Mouse (Mus musculus) 3134 (cell line): Measurements from ENCODE around the gene Pdzd4.
A peak's percentile ranks its signal among the peaks of the same experiment; 100 is the strongest.

Source experiments
- DNase-seq: peaks from one replicate; pipeline ENCODE4 v3.0.0-alpha.2; 2011; ENCODE audit warnings: low spot score; ENCODE audit not compliant: insufficient read length; ENCODE audit errors: extremely low read depth

Gene Pdzd4

DNA sequence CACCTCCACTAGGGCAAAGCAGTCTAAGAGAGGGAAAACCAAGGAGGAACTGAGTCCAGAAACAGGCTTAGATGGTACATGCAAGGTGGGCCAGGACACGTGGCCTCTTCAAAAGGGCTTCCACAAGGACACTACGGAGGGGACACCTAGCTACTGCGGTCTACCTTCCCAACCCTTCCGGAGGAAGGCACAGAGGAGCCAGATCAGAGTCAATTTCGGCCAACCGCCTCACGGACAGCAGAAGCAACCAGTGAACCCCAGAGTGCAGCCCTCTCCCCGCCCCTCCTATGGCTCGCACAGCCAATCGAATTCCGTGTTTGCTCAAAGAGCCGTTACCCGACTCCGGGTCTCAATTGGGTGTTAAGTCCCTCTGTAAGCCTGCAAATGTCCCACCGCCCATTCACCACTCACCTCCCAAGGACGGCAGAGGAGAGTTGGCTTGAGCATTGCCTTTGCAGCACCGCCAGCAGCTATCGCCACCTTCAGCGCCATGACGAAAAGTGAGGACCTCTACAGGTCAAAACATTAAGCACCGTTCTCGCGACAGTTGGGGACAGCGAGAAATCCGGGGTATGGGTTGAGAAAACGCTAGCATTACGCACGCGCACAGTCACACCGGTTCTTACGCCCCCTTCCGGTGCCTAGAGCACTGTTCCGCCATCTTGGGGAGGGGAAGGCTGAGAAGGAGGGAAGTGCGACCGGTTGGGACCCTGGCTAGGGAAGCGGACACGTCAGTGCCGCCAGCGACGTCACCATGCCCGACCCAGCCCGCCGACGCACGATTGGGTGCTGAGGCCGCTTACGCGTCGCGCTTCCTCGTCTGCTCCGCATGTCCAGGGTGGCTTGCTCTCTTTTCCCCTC lies 38.2 kb downstream of the Pdzd4 start, which contains the start of the genes Idh3g and Ssr4:
Gene Idh3g, minus strand, starts transcription at position 534 of the 861 bp plus-strand sequence.
Gene Ssr4, plus strand, starts transcription at position 665 of the 861 bp plus-strand sequence.
- DNase-seq: peak; percentile 97

DNA sequence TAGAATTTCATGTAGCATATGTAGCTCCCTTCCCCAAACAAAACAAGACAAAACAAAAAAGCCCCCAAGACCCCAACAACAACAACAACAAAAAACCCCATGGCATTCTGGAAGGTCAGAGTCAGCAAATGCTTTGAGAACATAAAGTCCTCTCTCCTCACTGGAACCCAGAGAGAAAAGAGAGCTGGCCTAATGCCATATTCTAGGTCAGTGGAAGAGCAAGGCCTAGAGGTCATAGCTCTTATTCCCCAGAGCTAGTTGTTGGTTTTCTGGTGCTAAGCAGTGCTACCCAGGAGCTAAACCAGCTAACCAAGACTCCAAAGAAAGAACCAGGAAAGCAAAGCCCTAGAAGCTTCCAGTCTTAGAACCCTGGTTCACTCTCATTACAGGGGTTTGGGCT lies 39.1 kb downstream of the Pdzd4 start:
- DNase-seq: no peak

DNA sequence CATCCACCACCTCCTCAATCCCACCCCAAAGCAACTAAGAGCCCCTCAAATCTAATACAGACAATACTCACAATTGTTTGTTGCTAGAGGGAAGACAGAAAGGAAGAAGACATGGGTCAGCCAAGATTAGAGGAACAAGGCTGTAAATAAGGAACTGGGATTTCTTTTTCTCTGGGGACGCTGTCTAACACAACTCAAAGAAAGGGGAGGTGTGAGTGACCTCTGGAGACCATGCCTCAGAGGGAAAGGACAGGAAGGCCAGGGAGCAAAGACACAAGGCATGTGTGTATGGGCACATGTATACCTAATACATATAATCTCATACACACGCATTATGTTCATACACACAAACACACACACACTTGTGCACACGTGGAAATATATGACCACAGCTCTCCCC lies 42.5 kb downstream of the Pdzd4 start:
- no peak for DNase-seq

DNA sequence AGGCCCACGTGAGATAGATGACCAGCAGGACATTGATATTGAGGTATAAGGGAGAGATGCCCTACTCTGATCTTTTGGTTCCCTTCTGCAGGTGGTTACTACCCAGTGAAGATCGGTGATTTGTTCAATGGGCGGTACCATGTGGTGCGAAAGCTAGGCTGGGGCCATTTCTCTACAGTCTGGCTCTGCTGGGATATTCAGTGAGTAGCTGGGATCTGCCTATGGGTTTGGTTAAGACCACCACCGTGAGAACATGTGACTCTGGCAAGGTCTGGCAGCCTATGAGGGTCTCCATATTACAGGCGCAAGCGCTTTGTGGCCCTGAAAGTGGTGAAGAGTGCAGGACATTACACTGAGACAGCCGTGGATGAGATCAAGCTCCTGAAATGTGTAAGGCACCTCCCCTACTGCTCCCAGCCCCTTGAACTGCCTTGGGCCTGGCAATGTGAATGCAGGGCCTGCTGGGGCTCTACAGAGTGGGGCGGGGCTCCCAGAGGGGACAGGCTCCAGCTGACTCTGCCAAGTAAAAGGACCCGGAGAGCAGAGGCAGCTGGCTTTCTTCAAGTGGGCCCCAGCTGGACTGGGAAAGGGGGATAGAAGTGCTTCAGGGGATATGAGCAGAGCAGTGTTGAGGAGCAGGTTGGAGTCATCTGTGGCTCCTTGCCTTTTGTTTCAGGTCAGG lies 49.8 kb downstream of the Pdzd4 start:
- no peak for DNase-seq

DNA sequence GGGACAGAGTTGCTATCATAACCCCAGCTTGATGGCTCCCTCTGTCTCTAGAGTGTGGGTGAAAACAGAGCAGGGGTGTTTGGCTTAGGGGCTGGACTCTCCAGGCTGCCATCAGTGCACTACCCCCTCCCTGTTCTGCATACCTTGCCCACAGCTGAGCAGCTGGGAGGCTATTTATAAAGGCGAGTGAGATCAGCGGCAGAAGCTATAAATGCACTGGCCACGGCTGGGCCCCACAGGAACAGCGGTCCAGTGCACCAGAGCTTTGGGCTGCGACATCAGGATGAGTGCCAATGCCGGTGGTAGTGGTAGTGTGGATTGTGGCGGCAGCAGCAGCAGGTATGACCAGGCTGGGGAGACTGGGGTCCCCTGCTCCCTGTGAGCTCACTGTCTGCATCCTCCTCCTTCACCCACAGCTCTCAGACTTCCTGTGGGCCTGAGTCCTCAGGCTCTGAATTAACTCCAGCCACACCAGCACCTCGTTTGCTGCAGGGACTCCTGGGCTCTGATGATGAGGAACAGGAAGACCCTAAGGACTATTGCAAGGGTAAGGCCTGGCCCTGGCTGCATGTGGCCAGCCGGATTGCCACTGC lies 50.5 kb downstream of the Pdzd4 start, which contains the start of gene Srpk3:
Gene Srpk3, plus strand, starts transcription at position 238 of the 593 bp plus-strand sequence.
- DNase-seq: no peak

DNA sequence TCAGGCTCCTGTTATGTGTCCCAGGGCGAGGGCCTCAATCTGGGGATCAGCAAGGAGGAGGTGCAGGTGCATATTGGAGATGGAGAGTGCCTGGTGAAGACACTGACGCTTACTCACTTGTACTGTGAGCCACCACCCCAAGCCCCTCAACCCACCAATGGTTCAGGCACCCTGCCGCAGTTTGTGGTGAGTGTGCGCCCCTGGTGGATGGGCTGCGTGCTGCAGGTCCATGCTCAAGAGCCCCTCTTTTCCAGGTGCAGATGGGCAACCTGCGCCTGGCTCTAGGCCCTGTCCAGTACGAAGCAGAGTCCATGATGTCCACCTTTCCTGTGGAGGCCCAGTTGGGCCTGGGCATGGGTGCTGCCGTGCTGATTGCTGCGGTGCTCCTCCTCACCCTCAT lies 57.5 kb downstream of the Pdzd4 start:
- DNase-seq: no peak

DNA sequence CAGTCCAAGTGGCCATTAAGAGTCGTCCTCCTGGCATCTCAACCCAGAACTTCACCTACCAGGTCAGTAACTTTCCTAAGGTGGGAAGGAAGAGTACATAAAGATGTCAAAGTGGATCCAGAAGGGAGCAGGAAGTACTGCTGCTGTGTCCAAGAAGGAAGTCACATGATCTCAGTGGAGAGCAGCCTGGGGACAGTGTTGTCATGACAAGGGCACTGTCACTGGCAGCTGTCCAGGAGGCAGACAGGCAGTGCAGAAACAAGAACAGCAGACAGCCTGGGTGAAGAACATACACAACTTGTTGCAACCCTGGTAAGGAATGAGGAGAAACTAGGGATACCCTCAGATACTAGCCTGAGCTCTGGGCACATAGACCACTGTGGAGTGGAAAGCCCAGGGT lies 59.5 kb downstream of the Pdzd4 start:
- DNase-seq: peak; percentile 30

DNA sequence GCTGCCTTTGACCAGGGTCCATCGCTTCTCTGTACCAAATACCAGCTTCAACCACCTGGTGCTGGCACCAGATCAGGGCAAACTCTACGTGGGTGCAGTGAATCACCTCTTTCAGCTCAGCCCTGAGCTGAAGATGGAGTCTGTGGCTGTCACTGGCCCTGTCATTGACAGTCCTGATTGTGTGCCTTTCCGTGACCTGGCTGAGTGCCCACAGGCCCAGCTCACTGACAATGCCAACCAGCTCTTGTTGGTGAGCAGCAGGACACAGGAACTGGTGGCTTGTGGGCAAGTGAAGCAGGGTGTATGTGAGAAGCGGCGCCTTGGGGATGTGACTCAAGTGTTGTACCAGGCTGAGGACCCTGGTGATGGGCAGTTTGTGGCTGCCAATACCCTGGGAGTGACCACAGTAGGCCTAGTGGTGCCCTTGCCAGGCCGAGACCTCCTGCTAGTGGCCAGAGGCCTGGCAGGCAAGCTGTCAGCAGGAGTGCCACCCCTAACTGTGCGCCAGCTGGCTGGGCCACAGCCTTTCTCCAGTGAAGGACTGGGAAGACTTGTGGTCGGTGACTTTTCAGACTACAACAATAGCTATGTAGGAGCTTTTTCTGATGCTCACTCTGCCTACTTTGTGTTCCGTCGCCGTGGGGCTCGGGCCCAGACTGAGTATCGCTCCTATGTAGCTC lies 66.0 kb downstream of the Pdzd4 start:
- peak; percentile 79 for DNase-seq

DNA sequence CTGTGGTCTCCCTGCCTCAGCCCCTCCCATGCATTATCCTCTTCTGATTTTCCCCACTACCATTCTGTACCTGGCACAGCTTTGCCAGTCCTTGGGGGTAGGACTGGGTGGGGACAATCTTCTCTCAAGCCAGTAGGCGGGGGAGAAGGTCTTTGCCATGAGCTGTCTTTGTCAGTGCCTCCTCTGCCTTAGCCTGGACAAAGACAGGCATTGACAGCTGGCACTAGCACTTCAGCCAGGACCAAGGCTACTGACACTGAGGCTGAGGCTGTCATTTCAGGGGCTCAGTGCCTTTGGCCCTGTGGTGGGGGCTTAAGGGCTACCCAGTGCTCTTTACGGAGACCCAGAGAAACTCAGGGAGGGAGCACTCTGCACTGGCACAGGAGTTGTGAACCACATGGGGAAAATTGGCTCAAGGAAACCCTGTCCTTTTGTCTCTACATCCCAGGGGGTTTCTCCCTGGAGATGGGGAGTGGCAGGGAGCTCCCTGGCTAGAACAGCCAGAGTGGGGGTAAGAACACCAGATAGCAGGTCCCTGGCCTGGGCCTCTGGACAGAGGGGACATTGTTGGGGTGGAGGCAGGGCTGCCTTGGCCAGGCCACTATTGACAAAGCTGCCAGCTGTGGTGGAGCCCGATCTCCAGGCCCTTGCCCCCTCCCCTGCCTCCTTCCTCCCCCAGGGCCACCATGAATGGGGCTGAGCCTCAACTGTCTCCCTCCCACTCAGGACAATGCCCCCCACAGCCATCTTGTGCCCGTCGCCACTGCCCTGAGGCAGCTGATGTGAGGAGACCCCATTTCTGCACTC lies 68.2 kb downstream of the Pdzd4 start, which contains the start of gene Plxnb3:
Gene Plxnb3, plus strand, starts transcription at position 757 of the 807 bp plus-strand sequence.
- DNase-seq: no peak

DNA sequence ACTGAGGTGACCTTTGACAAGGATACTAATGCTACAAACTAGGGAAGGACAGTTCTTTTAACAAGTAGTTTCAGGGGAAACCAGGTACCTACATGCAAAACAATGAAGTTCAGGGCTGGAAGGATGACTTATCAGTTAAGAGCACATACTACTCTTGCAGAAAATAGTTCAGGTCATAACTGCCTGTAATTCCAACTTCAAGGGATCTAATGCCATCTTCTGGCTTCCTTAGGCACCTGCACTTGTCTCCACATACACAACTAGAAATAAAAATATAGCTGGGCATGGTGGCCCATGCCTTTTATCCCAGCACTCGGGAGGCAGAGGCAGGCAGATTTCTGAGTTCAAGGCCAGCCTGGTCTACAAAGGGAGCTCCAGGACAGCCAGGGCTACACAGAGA lies 75.8 kb downstream of the Pdzd4 start:
- DNase-seq: no peak

DNA sequence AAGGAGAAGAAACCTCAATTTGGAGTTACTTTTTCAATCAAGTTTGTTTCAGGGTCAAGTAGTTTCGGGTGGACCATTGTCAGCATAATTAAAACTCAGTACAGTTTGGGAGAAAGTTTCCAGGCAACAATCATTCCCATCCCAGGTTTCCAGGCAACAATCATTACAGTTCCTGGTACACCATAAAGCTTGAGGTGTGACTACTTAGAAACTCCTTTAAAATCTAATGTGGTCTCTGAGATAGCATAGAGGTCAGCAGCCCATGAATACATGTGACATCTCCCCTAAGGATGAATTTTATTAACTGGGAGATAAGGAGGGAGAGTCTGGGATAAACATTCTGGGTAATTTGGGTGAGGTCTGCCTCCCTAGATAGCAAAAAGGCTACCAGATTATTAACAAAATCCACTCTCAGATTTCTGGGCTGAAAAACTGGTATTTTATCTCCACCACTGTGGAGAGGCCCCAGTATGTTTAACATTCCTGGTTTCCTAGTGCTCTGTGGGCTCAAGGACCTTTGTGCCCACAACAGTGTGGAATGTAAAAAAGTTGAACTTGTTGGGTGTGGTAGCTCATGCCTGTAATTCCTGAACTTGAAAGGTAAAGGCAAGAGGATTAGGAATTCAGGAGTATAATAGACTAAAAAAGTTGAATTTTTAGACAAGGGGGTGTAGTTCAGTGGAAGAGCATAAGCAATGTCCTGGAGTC lies 79.8 kb downstream of the Pdzd4 start:
- no peak for DNase-seq
